Mouse (Mus musculus): Measurements from ENCODE around the gene Foxp1. TPM values are rescaled to one million over a fixed set of nuclear protein-coding genes. Genes with fewer than 3 reads are reported as not detected.

Foxp1 gene
- polyA plus RNA-seq, 1 experiment from 2014 or later = 77.4 TPM

DNA sequence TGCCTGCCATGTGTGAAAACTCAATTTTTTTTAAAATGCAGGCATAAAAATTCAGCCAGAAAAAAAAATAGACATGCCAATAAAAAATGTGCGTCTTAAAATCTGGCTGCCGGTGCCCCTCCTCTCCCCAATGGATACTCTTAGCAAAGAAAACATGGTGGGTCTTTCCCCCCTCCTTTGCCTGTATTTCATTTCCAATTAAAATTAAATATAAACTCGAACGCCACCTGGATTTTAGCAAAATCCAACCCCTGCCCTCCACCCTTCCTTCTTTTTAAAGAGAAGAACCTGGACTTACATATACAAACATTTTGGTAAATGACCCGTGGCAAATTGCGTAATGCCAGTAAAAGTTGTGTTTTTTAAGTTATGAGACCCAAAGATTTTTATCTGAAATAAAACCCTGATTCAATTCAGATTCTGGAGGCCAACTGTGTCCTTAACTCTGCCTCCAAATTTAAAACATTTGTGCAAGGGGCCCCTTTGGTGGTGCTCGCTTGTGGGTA, 376.1 kb downstream of the Foxp1 start:
- Histone ChIP-seq H3K4me3 (replicated peaks) (no peak overlapping the region), H3K27me3 (no peaks in the 10 kb centered on the region), H3K36me3 (no peaks in the 10 kb centered on the region), H3K27ac (no peak overlapping the region), H3K4me2 (no peak overlapping the region), H3K4me1 (replicated peaks) (0 out of 2 replicates have a peak, but pooled peaks cover 11% of the 10 kb centered on the region), H3K9me3 (no peaks in the 10 kb centered on the region), H3K9ac (replicated peaks) (no peak overlapping the region)
- no peak for ATAC-seq (ENCODE audit: insufficient number of reproducible peaks, insufficient read depth, low FRiP score, low TSS enrichment, low read depth)
- 50% methylated on average over 7 of the region's 7 CpGs for WGBS

DNA sequence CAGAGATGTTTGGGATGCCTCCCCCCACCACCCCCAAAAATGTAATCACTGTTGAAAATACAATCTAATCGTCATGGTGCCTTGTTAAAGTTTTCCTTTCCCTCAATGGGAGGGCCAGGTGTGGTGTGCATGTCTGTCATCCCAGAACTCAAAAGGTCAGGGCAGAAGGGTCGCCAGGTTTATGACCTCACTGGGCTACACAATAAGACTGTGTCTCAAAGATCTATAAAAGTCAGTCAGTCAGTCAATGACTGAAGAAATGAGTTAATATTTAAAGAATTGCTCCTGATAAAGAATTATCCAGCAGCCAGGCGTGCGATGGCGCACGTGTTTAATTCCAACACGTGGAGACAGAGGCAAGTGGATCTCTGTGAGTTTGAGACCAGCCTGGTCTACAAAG, 377.5 kb downstream of the Foxp1 start:
- no peak overlapping the region for H3K9ac ChIP-seq (replicated peaks)
- 83% methylated on average over 7 of the region's 7 CpGs for WGBS
- H3K4me1 ChIP-seq (replicated peaks) = 0 out of 2 replicates have a peak, but pooled peaks cover 11% of the 10 kb centered on the region
- H3K4me2 ChIP-seq = no peak overlapping the region
- no peaks in the 10 kb centered on the region for H3K27me3 ChIP-seq
- H3K36me3 ChIP-seq = no peaks in the 10 kb centered on the region
- no peaks in the 10 kb centered on the region for H3K9me3 ChIP-seq
- H3K27ac ChIP-seq = no peak overlapping the region
- no peak for ATAC-seq (ENCODE audit: insufficient number of reproducible peaks, insufficient read depth, low FRiP score, low TSS enrichment, low read depth)
- no peak overlapping the region for H3K4me3 ChIP-seq (replicated peaks)

DNA sequence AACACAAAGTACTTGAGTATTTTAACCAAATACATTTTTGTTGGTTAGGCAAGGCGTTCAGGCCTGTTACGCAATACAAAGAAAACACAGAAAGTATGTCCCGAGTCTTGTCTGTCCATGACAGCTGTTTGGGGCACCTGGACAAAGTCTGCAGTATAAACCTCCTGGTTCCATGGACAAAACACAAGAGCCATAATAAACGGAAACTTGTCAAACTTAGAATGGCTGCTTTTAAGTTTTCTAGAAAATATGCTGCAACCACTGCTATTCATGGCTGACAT, 378.8 kb downstream of the Foxp1 start:
- Histone ChIP-seq H3K4me1 (replicated peaks) (0 out of 2 replicates have a peak, but pooled peaks cover 11% of the 10 kb centered on the region), H3K36me3 (no peaks in the 10 kb centered on the region), H3K9ac (replicated peaks) (no peak overlapping the region), H3K4me3 (replicated peaks) (no peak overlapping the region), H3K4me2 (no peak overlapping the region), H3K27me3 (no peaks in the 10 kb centered on the region), H3K27ac (no peak overlapping the region), H3K9me3 (no peaks in the 10 kb centered on the region)
- ATAC-seq (ENCODE audit: insufficient number of reproducible peaks, insufficient read depth, low FRiP score, low TSS enrichment, low read depth) = no peak
- WGBS = 79% methylated on average over 4 of the region's 4 CpGs

DNA sequence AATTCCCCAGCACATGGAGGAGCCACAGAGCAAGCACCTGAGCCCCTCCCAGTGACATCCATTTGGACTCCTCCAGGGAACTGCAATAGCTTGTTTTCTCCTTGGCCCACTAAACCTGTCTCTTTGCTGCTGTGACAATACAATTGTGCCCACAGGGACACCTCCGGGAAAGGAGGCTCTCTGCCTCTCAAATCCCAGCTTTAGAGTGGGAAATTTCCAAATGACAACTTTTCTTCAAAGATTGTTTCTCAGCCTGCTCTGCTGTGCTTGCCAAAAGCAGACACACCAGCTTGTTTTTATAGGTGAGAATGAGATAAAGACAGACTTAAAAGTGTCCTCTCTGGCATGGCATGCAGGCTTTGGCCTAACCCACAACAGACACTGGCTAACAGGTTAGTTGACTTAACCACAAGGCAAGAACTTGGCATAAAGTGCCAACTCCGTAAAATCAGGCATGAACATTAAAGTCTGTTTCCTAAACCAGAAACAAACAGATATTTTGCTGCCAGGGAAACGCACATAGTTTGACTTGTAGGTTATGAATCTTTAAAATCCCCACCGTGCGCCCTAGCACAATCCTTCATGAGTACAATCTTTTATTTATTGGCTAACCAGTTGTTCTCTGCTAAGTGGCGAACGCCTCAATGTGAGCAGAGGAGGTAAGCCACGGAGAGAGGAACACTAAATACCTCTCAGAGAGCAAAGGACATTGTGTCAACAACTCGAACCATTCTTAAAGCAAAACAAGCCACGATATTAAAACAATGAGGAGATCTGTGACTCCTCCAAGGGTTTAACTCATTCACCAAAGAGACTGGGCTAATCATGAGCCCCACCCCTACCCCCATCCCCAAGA, 379.4 kb downstream of the Foxp1 start:
- 75% methylated on average over 10 of the region's 10 CpGs for WGBS
- no peak overlapping the region for H3K27ac ChIP-seq

DNA sequence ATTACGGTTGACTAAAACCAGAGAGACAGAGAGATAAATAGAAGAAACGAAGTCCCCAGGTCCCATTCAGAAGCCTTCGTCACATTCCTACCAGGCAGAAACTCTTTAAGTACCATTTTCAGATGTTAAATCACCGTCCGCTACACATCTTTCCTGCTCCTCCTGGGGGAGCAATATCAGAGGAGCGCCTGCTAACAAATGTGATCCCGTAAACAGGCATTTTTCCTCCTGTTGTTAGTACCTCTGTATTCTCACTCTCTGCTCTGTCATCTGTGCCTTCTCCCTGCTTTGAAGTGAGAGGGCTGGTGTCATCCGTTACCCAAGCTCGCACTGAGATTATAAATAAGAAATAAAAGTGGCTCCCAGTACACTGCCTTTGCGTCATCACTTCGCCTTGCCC, 384.5 kb downstream of the Foxp1 start:
- no peak overlapping the region for H3K4me3 ChIP-seq (replicated peaks)
- no peaks in the 10 kb centered on the region for H3K9me3 ChIP-seq
- H3K4me1 ChIP-seq (replicated peaks) = peaks cover 34% of the 10 kb centered on the region
- ATAC-seq (ENCODE audit: insufficient number of reproducible peaks, insufficient read depth, low FRiP score, low TSS enrichment, low read depth) = no peak
- H3K4me2 ChIP-seq = no peak overlapping the region
- no peaks in the 10 kb centered on the region for H3K36me3 ChIP-seq
- no peak overlapping the region for H3K9ac ChIP-seq (replicated peaks)
- H3K27ac ChIP-seq = no peak overlapping the region
- no peaks in the 10 kb centered on the region for H3K27me3 ChIP-seq
- WGBS = 42% methylated on average over 11 of the region's 11 CpGs

More for the DNA sequence above, 379.4 kb downstream of the Foxp1 start:
- Histone ChIP-seq H3K4me3 (replicated peaks) (no peak overlapping the region), H3K9me3 (no peaks in the 10 kb centered on the region), H3K4me1 (replicated peaks) (0 out of 2 replicates have a peak, but pooled peaks cover 11% of the 10 kb centered on the region), H3K36me3 (no peaks in the 10 kb centered on the region), H3K4me2 (no peak overlapping the region), H3K9ac (replicated peaks) (no peak overlapping the region), H3K27me3 (no peaks in the 10 kb centered on the region)
- ATAC-seq (ENCODE audit: insufficient number of reproducible peaks, insufficient read depth, low FRiP score, low TSS enrichment, low read depth) = no peak

DNA sequence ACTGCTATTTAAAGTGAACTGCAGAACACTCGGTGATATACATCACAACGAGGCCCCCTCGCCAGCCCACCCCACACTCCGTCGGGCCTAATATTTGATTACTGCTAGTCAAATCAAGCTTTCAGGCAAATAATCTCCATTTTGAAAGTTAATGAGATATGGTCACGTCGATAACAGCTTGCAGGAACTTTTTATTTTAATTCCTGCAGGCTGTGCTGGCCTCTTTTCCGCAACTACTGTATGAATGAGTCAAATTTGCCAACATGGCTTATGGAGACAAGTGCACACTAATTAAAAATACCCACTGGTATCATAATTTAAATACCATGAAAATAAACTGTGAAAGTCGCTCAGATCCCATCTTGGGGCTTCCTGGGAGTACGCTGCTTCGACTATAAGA, 385.4 kb downstream of the Foxp1 start:
- no peak overlapping the region for H3K9ac ChIP-seq (replicated peaks)
- no peaks in the 10 kb centered on the region for H3K27me3 ChIP-seq
- H3K27ac ChIP-seq = no peak overlapping the region
- no peak overlapping the region for H3K4me2 ChIP-seq
- H3K36me3 ChIP-seq = no peaks in the 10 kb centered on the region
- ATAC-seq (ENCODE audit: insufficient number of reproducible peaks, insufficient read depth, low FRiP score, low TSS enrichment, low read depth) = no peak
- peaks cover 39% of the 10 kb centered on the region for H3K4me1 ChIP-seq (replicated peaks)
- no peak overlapping the region for H3K4me3 ChIP-seq (replicated peaks)
- H3K9me3 ChIP-seq = no peaks in the 10 kb centered on the region
- WGBS = 76% methylated on average over 11 of the region's 11 CpGs

DNA sequence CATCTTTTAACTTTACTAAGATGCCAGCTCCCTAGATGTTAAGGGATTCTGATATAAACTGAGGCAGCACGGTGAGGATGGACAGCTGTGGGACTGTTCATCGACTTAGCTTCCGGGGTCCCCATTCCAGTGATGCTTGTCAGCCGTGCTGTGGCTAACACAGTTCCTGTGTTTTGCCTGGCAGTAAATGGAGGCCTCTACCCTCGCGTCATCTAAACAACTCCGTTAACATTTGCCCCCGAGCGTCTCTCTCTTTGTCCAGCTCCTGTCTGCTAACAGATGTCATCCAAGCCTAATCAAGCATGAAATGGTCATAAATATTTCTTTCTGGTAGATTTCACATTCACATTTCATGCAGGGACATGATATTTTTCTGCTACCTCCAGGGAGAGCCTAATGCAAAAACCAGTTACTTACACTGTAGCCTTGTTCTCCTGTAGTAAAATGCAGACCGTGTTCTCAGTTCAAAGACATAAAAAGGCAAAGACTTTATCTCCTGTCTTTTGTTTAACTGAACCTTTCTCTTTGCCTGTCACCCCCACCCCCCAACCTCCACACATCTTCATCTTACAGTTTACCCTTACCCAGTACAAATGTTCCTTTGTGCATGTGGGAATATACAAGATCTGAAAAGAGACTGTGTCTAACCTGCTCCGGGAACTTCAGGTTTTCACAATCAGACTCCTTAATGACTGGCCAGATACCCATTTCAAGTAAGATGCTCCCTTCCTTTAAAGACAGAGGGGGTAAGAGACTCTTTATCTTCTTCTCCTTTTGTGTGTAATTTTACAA, 386.4 kb downstream of the Foxp1 start:
- H3K27me3 ChIP-seq = no peaks in the 10 kb centered on the region
- peaks cover 45% of the 10 kb centered on the region for H3K4me1 ChIP-seq (replicated peaks)
- no peak for ATAC-seq (ENCODE audit: insufficient number of reproducible peaks, insufficient read depth, low FRiP score, low TSS enrichment, low read depth)
- no peak overlapping the region for H3K4me2 ChIP-seq
- no peaks in the 10 kb centered on the region for H3K36me3 ChIP-seq
- no peaks in the 10 kb centered on the region for H3K9me3 ChIP-seq
- H3K27ac ChIP-seq = peak overlapping the region; percentile 35; the same call in 1 of the 2 replicates
- 14% methylated on average over 11 of the region's 11 CpGs for WGBS
- H3K4me3 ChIP-seq (replicated peaks) = no peak overlapping the region
- H3K9ac ChIP-seq (replicated peaks) = no peak overlapping the region

DNA sequence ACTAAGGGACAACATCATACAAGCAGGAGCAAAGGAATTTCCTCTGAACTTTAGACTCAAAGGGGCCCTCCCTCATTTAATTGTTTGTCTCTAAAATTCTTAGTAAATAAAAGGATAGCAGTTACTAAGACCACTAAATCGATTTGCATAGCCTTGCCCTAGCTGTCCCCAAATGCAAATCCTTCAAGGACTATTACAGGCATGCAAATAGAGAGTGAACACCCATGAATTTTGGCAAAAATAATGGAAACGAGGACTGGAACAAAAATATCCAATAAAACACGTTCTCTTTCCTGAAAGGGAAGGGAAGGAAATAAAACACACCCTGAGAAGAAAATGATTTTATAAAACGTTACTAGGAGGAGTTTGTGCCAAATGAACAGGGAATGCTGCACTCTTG, 390.7 kb downstream of the Foxp1 start:
- Histone ChIP-seq H3K9me3 (no peaks in the 10 kb centered on the region), H3K4me1 (replicated peaks) (peaks cover 44% of the 10 kb centered on the region), H3K4me2 (no peak overlapping the region), H3K9ac (replicated peaks) (no peak overlapping the region), H3K4me3 (replicated peaks) (no peak overlapping the region), H3K27ac (no peak overlapping the region), H3K27me3 (no peaks in the 10 kb centered on the region), H3K36me3 (no peaks in the 10 kb centered on the region)
- WGBS = 57% methylated on average over 4 of the region's 4 CpGs
- ATAC-seq (ENCODE audit: insufficient number of reproducible peaks, insufficient read depth, low FRiP score, low TSS enrichment, low read depth) = no peak

DNA sequence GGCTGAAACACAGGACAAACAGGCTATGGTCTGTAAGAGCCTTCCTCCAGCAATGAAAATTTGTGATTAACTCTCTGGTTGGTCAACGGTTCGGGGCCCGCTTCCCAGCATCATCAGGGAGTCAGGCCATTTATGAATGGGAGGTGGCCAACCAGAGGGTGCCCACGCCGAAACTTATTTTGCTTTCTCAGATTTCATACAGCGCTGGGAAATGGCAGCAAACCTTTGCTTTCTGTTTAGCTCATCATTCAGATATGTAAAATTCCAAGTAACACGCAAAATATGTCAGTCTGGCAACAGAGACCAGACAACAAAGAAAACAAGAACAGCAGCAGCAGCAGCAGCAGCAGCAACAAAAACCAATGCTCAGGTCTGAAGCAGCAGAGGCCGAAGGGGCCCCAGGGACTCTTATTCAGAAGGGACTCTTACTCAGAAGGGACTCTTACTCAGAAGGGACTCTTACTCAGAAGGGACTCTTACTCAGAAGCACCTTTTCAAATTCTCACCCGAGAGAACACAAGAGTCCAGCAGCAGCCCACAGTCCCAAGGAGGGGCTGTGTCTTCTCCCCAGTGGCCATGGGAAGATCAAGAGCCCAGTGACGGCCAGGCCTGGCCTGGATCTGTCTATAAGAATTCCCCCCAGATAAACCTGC, 391.6 kb downstream of the Foxp1 start:
- Histone ChIP-seq H3K4me3 (replicated peaks) (no peak overlapping the region), H3K27ac (0 out of 2 replicates have a peak overlapping the region, but pooled peaks have one; percentile 2), H3K27me3 (no peaks in the 10 kb centered on the region), H3K4me1 (replicated peaks) (peaks cover 36% of the 10 kb centered on the region), H3K9me3 (no peaks in the 10 kb centered on the region), H3K4me2 (no peak overlapping the region), H3K9ac (replicated peaks) (no peak overlapping the region), H3K36me3 (no peaks in the 10 kb centered on the region)
- 60% methylated on average over 10 of the region's 10 CpGs for WGBS
- ATAC-seq (ENCODE audit: insufficient number of reproducible peaks, insufficient read depth, low FRiP score, low TSS enrichment, low read depth) = no peak

DNA sequence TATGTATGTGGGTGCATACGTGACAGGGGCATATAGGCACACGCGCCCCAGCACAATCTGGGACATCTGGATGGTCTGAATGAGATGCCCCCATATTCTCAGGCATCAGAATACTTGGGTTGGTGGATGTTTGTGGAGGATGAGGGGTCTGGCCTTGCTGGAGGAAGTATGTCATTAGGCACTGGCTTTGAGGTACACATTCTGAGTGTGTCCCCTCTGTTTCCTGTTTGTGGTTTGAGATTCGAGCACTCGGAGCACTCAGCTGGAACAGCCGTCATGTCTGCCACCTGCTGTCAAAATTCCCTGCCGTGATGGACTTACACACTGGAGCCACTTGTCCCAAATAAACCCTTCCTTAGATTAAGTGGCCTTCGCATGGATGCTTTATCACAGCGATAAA, 395.8 kb downstream of the Foxp1 start:
- Histone ChIP-seq H3K9me3 (no peaks in the 10 kb centered on the region), H3K27me3 (0 out of 2 replicates have a peak, but pooled peaks cover 3% of the 10 kb centered on the region), H3K4me3 (replicated peaks) (no peak overlapping the region), H3K27ac (no peak overlapping the region), H3K36me3 (no peaks in the 10 kb centered on the region), H3K4me1 (replicated peaks) (peaks cover 13% of the 10 kb centered on the region), H3K9ac (replicated peaks) (no peak overlapping the region), H3K4me2 (no peak overlapping the region)
- ATAC-seq (ENCODE audit: insufficient number of reproducible peaks, insufficient read depth, low FRiP score, low TSS enrichment, low read depth) = no peak
- 80% methylated on average over 9 of the region's 9 CpGs for whole genome bisulfite sequencing

Measured in limb, embryonic 12.5 days (tissue).